Mouse (Mus musculus): ENCODE results near the gene Zcchc13. TPM values are rescaled to one million over a fixed set of nuclear protein-coding genes. Genes with fewer than 3 reads are reported as not detected.

The Zcchc13 gene
- total RNA-seq (2023) = not detected in 4 replicates

GRCm38 (mm10) chrX:103630303-103630702, at the start of gene Zcchc13:
TSS of gene Zcchc13 (plus strand) at chrX:103630586.

Other genes with a start within 250 kb of the Zcchc13 start
- not detected in 4 replicates for gene Tsx, start 216.1 kb upstream of the Zcchc13 start, total RNA-seq (2023)
- not detected in 4 replicates for gene Gm26992, start 208.6 kb upstream of the Zcchc13 start, total RNA-seq (2023)
- gene Slc16a2, start 191.4 kb downstream of the Zcchc13 start, total RNA-seq (2023) = 0.60 TPM in 1 of 4 replicates, not detected in the others

All from B cell, adult 62 days (primary cell).